Mouse (Mus musculus): ENCODE results near the gene Klhl12.

- TF ChIP-seq EP300 (IDR thresholded peaks at IDR 0.05; ENCODE audit: low read depth): no peak
- no peak for TF ChIP-seq CTCF (IDR thresholded peaks at IDR 0.05; ENCODE audit: low read depth)
These were observed 36.9 kb downstream of the Klhl12 start for GRCm38 (mm10) chr1:134492276-134492675.

Data from heart, postnatal 0 days (tissue).